Mouse (Mus musculus): ENCODE results near the gene Agmo.

GRCm38 (mm10) chr12:37241566-37242021 is at the start of gene Agmo:
- no peak for TF ChIP-seq CTCF (IDR thresholded peaks at IDR 0.05; ENCODE audit: low read depth, low read length)
- no peak for TF ChIP-seq EP300 (IDR thresholded peaks at IDR 0.05; ENCODE audit: insufficient read depth, low read depth, low read length)
- TF ChIP-seq POLR2A (IDR thresholded peaks at IDR 0.05; ENCODE audit: insufficient read depth, low read length) = no peak

Data from ES-Bruce4 (cell line).